Mouse (Mus musculus): ENCODE results near the gene Pllp. TPM values are rescaled to one million over a fixed set of nuclear protein-coding genes. Genes with fewer than 3 reads are reported as not detected.
A peak's percentile ranks its signal among the peaks of the same experiment; 100 is the strongest.

The Pllp gene
- 0.47 and 1.5 TPM in 2 replicates for polyA plus RNA-seq (2014; fragmentation: Nextera tagmentation; extraction: Ambion mirVana)

DNA sequence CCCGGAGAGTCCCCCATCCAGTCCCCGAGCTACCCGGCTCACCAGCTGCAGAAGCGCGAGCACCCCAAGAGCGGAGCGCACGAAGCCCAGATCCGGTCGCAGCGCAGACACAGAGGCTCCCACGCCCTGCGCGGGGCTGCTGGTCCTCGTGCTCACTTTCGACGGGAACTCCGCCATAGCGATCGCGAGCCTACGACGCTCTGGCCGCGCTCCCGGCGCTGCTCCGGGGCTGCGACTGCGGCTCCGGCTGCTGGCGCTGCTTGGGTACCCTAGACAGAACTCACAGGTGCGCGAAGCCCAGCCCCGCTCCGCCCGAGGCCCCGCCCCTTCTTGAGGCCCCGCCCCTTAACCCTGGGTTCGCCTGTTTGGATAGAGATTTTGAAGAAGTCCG lies at the start of gene Pllp:
Gene Pllp, minus strand, starts transcription at position 285 of the 391 bp plus-strand sequence.
- DNase-seq (ENCODE audit: low spot score) (peak; percentile 60), ATAC-seq (replicated peaks; ENCODE audit: insufficient number of reproducible peaks, low FRiP score, low TSS enrichment, low read depth) (peak; percentile 22; the same call in 1 of the 2 replicates)
- Histone ChIP-seq H3K9me3 (replicated peaks; ENCODE audit: control insufficient read depth, low read length) (no peaks in the 10 kb centered on the region), H3K36me3 (replicated peaks; ENCODE audit: control insufficient read depth, insufficient read depth, low read depth, low read length) (no peaks in the 10 kb centered on the region), H3K27ac (replicated peaks; ENCODE audit: low read depth, low read length) (no peak within 1 kb of the TSS), H3K4me1 (ENCODE audit: control insufficient read depth, insufficient read depth, low read length) (peaks cover 10% of the 10 kb centered on the region; the same call in 1 of the 2 replicates), H3K9ac (replicated peaks; ENCODE audit: low read length) (peak within 1 kb of the TSS; percentile 28), H3K4me2 (ENCODE audit: low read depth, low read length) (peak within 1 kb of the TSS; percentile 77), H3K27me3 (ENCODE audit: control insufficient read depth, insufficient read depth, low read length) (peaks cover 29% of the 10 kb centered on the region), H3K4me3 (ENCODE audit: low read depth, low read length) (peak within 1 kb of the TSS; percentile 41)
- WGBS, result under 1% methylated on average over 41 of the region's 41 CpGs

DNA sequence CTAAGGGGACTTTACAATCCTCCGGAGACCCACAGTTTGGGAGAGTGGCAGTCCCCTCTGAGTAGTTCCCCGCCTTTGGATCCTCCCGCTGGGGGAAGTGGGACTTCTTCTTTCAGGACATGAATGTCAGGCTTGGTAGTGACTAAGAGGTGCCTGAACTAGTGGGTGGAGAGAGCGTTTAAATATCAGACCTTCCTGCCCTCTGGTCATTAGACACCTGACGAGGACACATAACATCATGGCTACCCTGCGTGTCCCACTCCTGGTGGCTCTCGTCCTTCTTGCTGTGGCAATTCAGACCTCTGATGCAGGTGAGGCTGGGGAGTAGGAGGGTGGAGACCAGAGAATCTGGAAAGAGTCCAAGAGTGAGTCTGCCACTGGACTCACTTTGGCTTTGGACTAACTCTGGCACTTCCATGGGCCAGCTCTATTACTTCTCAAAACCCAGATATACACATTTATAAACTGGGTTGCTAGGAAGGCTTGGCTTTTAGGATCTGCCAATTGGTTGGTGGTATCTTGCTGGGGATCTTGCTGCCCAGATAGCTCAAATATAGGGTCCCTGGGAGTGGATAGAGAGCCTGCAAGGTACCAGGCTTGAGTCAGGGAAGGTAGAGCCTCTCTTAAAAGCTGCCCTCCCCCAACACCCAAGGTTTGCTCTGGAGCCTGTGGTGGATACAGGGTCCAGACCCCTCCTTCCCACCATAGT lies 49.6 kb upstream of the Pllp start, which contains the start of gene Ccl22:
Gene Ccl22, plus strand, starts transcription at position 115 of the 709 bp plus-strand sequence.
- Histone ChIP-seq H3K4me1 (ENCODE audit: control insufficient read depth, insufficient read depth, low read length) (no peaks in the 10 kb centered on the region), H3K36me3 (replicated peaks; ENCODE audit: control insufficient read depth, insufficient read depth, low read depth, low read length) (no peaks in the 10 kb centered on the region), H3K4me3 (ENCODE audit: low read depth, low read length) (no peak within 1 kb of the TSS), H3K9me3 (replicated peaks; ENCODE audit: control insufficient read depth, low read length) (no peaks in the 10 kb centered on the region), H3K27ac (replicated peaks; ENCODE audit: low read depth, low read length) (no peak within 1 kb of the TSS), H3K4me2 (ENCODE audit: low read depth, low read length) (no peak within 1 kb of the TSS), H3K27me3 (ENCODE audit: control insufficient read depth, insufficient read depth, low read length) (no peaks in the 10 kb centered on the region), H3K9ac (replicated peaks; ENCODE audit: low read length) (no peak within 1 kb of the TSS)
- ATAC-seq (replicated peaks; ENCODE audit: insufficient number of reproducible peaks, low FRiP score, low TSS enrichment, low read depth) (no peak), DNase-seq (ENCODE audit: low spot score) (no peak)
- 93% methylated on average over 7 of the region's 7 CpGs for WGBS

DNA sequence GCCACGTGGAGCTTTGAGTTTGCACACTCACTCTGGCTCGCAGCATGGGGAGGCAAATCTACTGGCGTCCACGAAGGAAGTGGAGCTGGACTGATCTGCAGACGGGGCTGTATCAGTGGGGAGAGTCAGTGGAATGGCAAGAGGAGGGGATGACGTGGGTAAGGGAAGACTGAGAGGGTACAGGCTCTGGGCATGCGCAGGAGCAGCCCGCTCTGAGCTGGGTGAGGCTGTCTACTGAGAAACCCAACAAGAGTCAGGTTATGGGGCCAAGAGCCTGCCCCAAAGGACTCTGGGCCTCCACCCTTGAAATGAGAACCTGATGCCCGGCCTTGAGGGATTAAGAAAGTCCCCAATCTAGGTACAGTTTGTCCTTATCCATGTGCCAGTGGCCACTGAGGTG lies 48.9 kb upstream of the Pllp start:
- ATAC-seq (replicated peaks; ENCODE audit: insufficient number of reproducible peaks, low FRiP score, low TSS enrichment, low read depth), result no peak
- H3K9me3 ChIP-seq (replicated peaks; ENCODE audit: control insufficient read depth, low read length), result no peaks in the 10 kb centered on the region
- no peak for DNase-seq (ENCODE audit: low spot score)
- H3K27ac ChIP-seq (replicated peaks; ENCODE audit: low read depth, low read length), result no peak overlapping the region
- H3K4me2 ChIP-seq (ENCODE audit: low read depth, low read length), result no peak overlapping the region
- no peak overlapping the region for H3K9ac ChIP-seq (replicated peaks; ENCODE audit: low read length)
- 78% methylated on average over 9 of the region's 9 CpGs for WGBS
- H3K4me1 ChIP-seq (ENCODE audit: control insufficient read depth, insufficient read depth, low read length), result no peaks in the 10 kb centered on the region
- H3K27me3 ChIP-seq (ENCODE audit: control insufficient read depth, insufficient read depth, low read length), result no peaks in the 10 kb centered on the region
- H3K4me3 ChIP-seq (ENCODE audit: low read depth, low read length), result no peak overlapping the region
- no peaks in the 10 kb centered on the region for H3K36me3 ChIP-seq (replicated peaks; ENCODE audit: control insufficient read depth, insufficient read depth, low read depth, low read length)

DNA sequence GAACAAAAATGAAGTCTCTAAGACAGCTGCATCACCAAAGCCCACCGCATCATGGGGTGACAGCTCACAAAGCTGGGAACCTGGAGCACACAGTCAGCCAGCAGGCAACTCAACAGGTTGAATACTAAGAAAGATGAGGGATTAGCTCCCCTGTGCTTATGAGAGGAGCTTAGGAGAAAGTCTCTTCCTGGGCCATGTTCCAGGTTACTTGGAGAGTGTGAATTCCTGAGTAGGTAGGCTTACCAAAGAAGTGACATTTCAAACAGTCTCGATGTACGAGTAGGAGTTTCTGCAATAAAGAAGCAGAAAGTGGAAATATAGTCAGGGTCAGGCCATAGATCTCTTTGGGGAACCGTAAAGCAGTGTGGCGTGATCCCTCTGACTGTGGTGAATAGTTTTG lies 48.4 kb upstream of the Pllp start:
- 93% methylated on average over 5 of the region's 5 CpGs for WGBS

DNA sequence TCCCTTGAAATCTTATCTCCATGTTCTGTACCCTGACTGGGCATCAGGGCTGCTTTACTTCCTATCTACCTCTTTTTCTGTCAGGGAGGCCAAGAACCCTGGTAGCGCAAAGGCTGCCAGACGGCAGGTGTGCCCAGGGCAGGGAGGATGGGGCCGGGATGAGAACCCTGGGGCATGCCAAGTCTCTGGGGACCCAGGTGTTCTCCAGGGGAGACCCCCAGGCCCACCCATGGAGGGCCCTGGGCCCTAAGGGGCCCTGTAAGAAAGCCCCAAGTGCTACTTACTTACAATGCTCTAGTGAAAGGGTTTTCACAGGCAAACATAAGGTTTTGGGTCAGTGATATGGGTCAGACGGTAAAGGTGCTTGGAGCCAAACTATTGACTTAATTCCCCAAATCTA lies 45.6 kb upstream of the Pllp start:
- Histone ChIP-seq H3K36me3 (replicated peaks; ENCODE audit: control insufficient read depth, insufficient read depth, low read depth, low read length) (no peaks in the 10 kb centered on the region), H3K9ac (replicated peaks; ENCODE audit: low read length) (no peak overlapping the region), H3K4me2 (ENCODE audit: low read depth, low read length) (no peak overlapping the region), H3K4me1 (ENCODE audit: control insufficient read depth, insufficient read depth, low read length) (no peaks in the 10 kb centered on the region), H3K27ac (replicated peaks; ENCODE audit: low read depth, low read length) (no peak overlapping the region), H3K9me3 (replicated peaks; ENCODE audit: control insufficient read depth, low read length) (no peaks in the 10 kb centered on the region), H3K4me3 (ENCODE audit: low read depth, low read length) (no peak overlapping the region), H3K27me3 (ENCODE audit: control insufficient read depth, insufficient read depth, low read length) (no peaks in the 10 kb centered on the region)
- WGBS, result 94% methylated on average over 4 of the region's 4 CpGs
- ATAC-seq (replicated peaks; ENCODE audit: insufficient number of reproducible peaks, low FRiP score, low TSS enrichment, low read depth), result no peak
- DNase-seq (ENCODE audit: low spot score), result no peak

More for the DNA sequence above, 48.4 kb upstream of the Pllp start:
- Histone ChIP-seq H3K27ac (replicated peaks; ENCODE audit: low read depth, low read length) (no peak overlapping the region), H3K27me3 (ENCODE audit: control insufficient read depth, insufficient read depth, low read length) (no peaks in the 10 kb centered on the region), H3K36me3 (replicated peaks; ENCODE audit: control insufficient read depth, insufficient read depth, low read depth, low read length) (no peaks in the 10 kb centered on the region), H3K4me1 (ENCODE audit: control insufficient read depth, insufficient read depth, low read length) (no peaks in the 10 kb centered on the region), H3K9me3 (replicated peaks; ENCODE audit: control insufficient read depth, low read length) (no peaks in the 10 kb centered on the region), H3K4me2 (ENCODE audit: low read depth, low read length) (no peak overlapping the region), H3K9ac (replicated peaks; ENCODE audit: low read length) (no peak overlapping the region), H3K4me3 (ENCODE audit: low read depth, low read length) (no peak overlapping the region)
- DNase-seq (ENCODE audit: low spot score) (no peak), ATAC-seq (replicated peaks; ENCODE audit: insufficient number of reproducible peaks, low FRiP score, low TSS enrichment, low read depth) (no peak)

DNA sequence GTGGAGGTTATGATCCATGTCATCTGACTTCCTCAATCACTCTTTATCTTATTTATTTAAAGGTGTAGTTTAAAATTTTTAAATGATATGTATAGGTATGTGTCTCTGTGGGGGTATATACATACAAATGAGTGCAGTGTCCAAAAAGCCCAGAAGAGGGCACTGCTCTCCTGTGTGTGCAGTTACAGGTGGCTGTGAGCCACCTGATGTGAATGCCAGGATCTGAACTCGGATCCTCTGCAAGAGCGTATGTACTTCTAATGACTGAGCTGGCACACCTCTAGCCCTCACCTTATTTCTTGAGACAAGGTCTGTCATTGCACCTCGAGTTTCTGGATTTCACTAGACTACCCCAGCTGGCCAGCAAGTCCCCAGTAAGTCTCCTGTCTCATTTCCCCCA lies 44.5 kb upstream of the Pllp start:
- H3K27me3 ChIP-seq (ENCODE audit: control insufficient read depth, insufficient read depth, low read length), result no peaks in the 10 kb centered on the region
- H3K4me3 ChIP-seq (ENCODE audit: low read depth, low read length), result no peak overlapping the region
- H3K36me3 ChIP-seq (replicated peaks; ENCODE audit: control insufficient read depth, insufficient read depth, low read depth, low read length), result no peaks in the 10 kb centered on the region
- no peak overlapping the region for H3K4me2 ChIP-seq (ENCODE audit: low read depth, low read length)
- ATAC-seq (replicated peaks; ENCODE audit: insufficient number of reproducible peaks, low FRiP score, low TSS enrichment, low read depth) (no peak), DNase-seq (ENCODE audit: low spot score) (no peak)
- no peak overlapping the region for H3K9ac ChIP-seq (replicated peaks; ENCODE audit: low read length)
- no peaks in the 10 kb centered on the region for H3K9me3 ChIP-seq (replicated peaks; ENCODE audit: control insufficient read depth, low read length)
- 84% methylated on average over 3 of the region's 3 CpGs for WGBS
- H3K27ac ChIP-seq (replicated peaks; ENCODE audit: low read depth, low read length), result no peak overlapping the region
- H3K4me1 ChIP-seq (ENCODE audit: control insufficient read depth, insufficient read depth, low read length), result no peaks in the 10 kb centered on the region

DNA sequence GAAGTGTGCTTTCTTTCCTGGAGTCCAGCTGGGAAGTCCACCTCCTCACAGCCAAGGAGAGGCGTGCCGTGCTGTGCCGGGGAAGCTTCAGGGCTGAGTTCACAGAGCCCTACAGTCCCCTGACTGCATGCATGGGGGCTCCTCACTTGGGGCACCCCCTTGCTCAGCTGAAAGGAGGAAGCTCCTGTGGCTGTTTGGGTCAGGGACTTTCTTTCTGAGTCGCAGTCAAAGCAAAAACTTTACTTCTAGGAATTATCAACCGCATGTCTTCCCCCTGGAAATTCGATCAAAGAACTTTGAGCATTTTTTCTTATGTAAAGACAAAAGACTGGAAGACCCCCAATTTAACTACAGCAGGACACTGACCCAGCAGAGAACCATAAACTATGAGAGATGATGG lies 43.8 kb upstream of the Pllp start:
- Histone ChIP-seq H3K9ac (replicated peaks; ENCODE audit: low read length) (no peak overlapping the region), H3K27ac (replicated peaks; ENCODE audit: low read depth, low read length) (no peak overlapping the region), H3K36me3 (replicated peaks; ENCODE audit: control insufficient read depth, insufficient read depth, low read depth, low read length) (no peaks in the 10 kb centered on the region), H3K4me2 (ENCODE audit: low read depth, low read length) (no peak overlapping the region), H3K4me1 (ENCODE audit: control insufficient read depth, insufficient read depth, low read length) (no peaks in the 10 kb centered on the region), H3K4me3 (ENCODE audit: low read depth, low read length) (no peak overlapping the region), H3K9me3 (replicated peaks; ENCODE audit: control insufficient read depth, low read length) (no peaks in the 10 kb centered on the region), H3K27me3 (ENCODE audit: control insufficient read depth, insufficient read depth, low read length) (no peaks in the 10 kb centered on the region)
- WGBS, result 83% methylated on average over 6 of the region's 6 CpGs
- no peak for ATAC-seq (replicated peaks; ENCODE audit: insufficient number of reproducible peaks, low FRiP score, low TSS enrichment, low read depth)
- no peak for DNase-seq (ENCODE audit: low spot score)

DNA sequence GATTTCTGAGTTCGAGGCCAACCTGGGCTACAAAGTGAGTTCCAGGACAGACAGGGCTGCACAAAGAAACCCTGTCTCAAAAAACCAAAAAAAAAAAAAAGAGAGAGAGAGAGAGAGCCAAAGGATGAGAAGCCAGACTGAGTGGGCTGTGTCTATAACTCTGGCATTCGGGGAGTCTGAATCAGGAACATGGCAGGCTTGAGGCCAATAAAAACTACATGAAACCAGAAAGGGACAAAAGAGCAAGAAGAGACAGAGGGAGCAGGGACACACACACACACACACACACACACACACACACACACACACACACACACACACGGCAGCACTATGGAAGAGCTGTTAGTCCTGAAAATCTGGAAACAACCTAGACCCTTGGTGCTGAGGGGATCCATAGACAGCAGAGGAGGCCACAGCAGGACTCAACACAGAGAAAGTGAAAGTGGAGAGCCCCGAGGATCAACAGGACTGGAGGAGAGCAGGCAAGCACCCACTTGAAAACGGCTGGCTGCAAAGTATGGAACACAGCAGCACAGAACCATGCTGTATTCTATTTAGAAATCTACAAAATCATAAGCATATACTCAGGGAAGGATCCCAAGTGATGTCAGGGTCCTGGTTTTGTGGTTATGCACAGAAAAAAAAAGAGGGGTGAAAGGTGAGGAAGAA lies 39.5 kb upstream of the Pllp start:
- WGBS, result 78% methylated on average over 5 of the region's 5 CpGs
- Histone ChIP-seq H3K27ac (replicated peaks; ENCODE audit: low read depth, low read length) (no peak overlapping the region), H3K36me3 (replicated peaks; ENCODE audit: control insufficient read depth, insufficient read depth, low read depth, low read length) (no peaks in the 10 kb centered on the region), H3K4me3 (ENCODE audit: low read depth, low read length) (no peak overlapping the region), H3K9ac (replicated peaks; ENCODE audit: low read length) (no peak overlapping the region), H3K9me3 (replicated peaks; ENCODE audit: control insufficient read depth, low read length) (no peaks in the 10 kb centered on the region), H3K4me2 (ENCODE audit: low read depth, low read length) (no peak overlapping the region), H3K4me1 (ENCODE audit: control insufficient read depth, insufficient read depth, low read length) (no peaks in the 10 kb centered on the region), H3K27me3 (ENCODE audit: control insufficient read depth, insufficient read depth, low read length) (no peaks in the 10 kb centered on the region)
- ATAC-seq (replicated peaks; ENCODE audit: insufficient number of reproducible peaks, low FRiP score, low TSS enrichment, low read depth) (no peak), DNase-seq (ENCODE audit: low spot score) (no peak)

All from embryonic facial prominence, embryonic 11.5 days (tissue).